Mouse (Mus musculus) left cerebral cortex, postnatal 25 days (tissue): ENCODE data around the gene Nup214. TPM values are rescaled to one million over a fixed set of nuclear protein-coding genes. Genes with fewer than 3 reads are reported as not detected.

ENCODE experiments used
- DNase-seq, 2 experiments: peaks; one replicate each; pipeline ENCODE4 v3.0.0; 2022; ENCODE audit warnings: low spot score in 2 of 2, mixed read lengths in 1 of 2
- intact Hi-C: fragments of 180-260 bp; cut with DNase I; formaldehyde crosslinking; loops from one replicate; pipeline ENCODE4 v1.15.1; 2025
- total RNA-seq, 2 experiments: library from RNA; stranded (reverse); gene quantifications; 2 replicates each; pipeline ENCODE4 v1.2.3; 2021

Gene Nup214
- 10 to 100 TPM; 47.7 to 61.0 TPM for total RNA-seq

DNA sequence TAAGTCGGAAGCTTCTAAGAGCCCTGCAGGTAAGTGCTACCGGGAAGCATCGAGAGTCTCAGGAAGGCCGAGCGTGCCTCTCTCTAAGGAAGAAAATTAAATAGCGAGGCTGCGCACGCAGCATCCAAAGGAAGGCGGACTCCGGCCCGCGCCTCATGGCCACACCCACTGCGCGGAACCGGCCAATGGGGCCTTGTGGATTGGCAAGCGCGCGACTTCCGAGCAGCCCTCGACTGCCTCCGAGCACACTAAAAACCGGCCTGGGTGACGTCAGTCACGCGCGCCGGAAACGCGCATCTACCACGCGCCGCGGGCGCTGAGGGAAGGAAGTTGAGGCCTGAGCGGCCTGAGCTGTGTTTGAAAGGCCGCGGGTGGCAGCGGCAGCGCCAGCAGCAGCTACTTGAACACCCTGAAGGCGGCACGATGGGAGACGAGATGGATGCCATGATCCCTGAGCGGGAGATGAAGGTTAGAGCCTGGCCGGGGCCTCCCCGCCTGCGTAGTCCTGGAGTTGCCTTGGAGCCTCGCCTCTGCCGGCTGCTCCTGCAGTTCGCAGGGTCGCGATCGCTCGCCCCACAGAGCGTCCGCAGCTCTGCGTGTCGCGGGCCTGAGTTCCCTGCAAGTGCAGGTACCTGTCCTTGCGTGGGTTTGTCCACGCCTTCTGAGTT is at the start of gene Nup214:
TSS of gene Nup214 (plus strand) at position 296 of the 668 bp plus-strand sequence.
- intact Hi-C loops, result loop anchor here (10.0 kb wide), 1 partner anchor 391 kb away; no protein-coding TSS in a partner anchor
- DNase-seq, result peak; percentile 100

GRCm38 (mm10) chr2:31924811-31925210 is 49.4 kb upstream of the Nup214 start:
- DNase-seq, result no peak
- intact Hi-C loops, result no loop called here

DNA sequence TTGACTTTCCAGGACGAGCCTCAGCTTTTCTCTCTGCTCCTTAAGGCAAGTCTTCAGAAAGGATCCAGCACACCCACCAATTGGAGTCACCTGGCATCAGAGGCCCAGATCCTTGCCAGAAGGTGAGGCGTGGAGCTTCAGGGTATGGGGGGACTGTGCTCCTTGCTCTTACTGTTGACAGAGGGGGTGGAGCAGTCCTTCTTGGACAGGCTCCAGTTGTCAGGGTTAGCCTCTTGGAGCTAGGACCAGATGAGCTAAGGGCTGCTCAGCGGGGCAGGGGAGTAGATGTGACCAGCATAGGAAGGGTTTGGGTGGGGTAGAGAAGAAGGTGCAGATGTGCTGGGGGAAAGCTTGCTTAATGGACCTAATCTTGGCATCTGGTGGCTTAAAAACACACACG is 48.3 kb upstream of the Nup214 start:
- no peak for DNase-seq
- intact Hi-C loops, result no loop called here

GRCm38 (mm10) chr2:31929664-31930063 is 44.6 kb upstream of the Nup214 start:
- DNase-seq, result no peak
- intact Hi-C loops, result no loop called here

DNA sequence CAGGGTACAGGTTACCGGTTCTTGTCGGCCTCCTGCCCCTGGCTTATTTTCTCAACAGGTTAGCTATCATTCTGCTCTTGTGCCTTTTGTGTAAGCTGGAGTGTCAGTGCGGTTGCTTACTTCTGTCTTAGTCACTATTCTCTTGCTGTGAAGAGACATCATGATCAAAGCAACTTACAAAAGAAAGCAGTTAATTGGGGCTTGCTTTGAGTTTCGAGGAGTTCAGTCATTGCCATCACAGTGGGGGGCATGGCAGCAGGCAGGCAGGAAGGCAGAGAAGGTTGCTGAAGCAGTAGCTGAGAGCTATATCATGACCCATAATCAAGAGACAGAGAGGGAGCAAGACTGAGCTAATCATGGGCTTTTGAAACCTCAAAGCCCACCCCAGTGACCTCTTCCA is 39.7 kb upstream of the Nup214 start:
- intact Hi-C loops, result no loop called here
- no peak for DNase-seq

- no peak for DNase-seq
- intact Hi-C loops, result no loop called here
Observed at GRCm38 (mm10) chr2:31935054-31935453, 39.2 kb upstream of the Nup214 start.

DNA sequence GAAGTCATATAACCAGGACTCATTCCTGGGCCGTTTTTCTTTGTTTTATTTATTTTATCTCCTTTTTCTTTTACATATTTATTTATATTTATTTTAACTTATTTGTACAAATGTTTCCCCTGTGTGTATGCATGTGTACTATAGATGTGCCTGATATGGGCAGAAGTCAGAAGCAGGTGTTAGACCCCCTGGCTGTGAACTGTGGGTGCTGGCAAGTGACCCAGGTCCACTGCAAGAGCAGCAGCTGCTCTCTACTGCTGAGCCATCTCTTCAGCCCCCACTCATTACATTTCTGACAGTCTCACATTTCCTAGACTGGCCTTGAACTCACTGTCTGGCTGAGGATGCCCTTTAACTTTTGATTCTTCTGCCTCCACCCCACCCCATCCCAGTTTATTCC is 35.9 kb upstream of the Nup214 start:
- intact Hi-C loops, result no loop called here
- no peak for DNase-seq

DNA sequence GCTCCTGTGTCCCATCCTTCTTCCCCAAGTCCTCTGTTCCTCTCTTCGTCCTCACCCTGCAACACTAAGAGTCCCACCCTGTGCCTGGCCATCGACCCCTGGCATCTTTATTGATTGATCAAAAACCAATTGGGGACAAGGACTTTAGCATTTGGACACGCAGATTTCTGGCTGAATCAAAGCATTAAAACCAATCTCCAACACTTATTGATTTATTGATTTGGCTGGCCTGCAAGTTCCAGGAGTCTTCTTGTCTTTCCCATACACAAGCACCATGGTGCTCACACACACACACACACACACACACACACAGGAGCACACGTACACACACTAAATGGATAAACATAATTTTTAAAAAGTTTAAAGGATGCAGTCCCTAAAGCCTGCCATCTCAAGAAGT is 31.2 kb upstream of the Nup214 start:
- no peak for DNase-seq
- intact Hi-C loops, result loop anchor here (10.0 kb wide), 1 partner anchor 608 kb away; no protein-coding TSS in a partner anchor

- DNase-seq, result no peak
- intact Hi-C loops, result loop anchor here (10.0 kb wide), 1 partner anchor 611 kb away; no protein-coding TSS in a partner anchor
Observed at GRCm38 (mm10) chr2:31945580-31945979, 28.7 kb upstream of the Nup214 start.

DNA sequence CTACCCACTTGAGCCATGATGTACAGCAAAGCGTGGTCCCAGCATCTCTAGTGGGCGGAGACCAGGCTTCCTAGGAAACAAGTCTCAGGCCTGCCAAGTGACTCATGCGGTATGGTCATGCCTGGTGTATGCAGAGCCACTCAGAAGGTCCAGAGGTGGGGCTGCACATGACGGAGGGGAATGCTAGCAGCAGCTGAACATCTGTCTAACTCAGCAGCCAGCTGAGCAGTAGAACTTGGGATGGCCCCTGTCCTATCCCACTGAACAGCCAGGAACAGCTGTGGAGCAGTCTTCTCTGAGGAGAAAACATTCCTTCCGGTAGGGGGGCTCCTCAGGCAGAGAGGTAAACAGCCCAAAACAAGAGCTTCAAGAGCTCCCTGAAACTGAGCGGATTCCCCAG is 25.8 kb upstream of the Nup214 start:
- DNase-seq, result no peak
- intact Hi-C loops, result loop anchor here (10.0 kb wide), 1 partner anchor 614 kb away; no protein-coding TSS in a partner anchor

DNA sequence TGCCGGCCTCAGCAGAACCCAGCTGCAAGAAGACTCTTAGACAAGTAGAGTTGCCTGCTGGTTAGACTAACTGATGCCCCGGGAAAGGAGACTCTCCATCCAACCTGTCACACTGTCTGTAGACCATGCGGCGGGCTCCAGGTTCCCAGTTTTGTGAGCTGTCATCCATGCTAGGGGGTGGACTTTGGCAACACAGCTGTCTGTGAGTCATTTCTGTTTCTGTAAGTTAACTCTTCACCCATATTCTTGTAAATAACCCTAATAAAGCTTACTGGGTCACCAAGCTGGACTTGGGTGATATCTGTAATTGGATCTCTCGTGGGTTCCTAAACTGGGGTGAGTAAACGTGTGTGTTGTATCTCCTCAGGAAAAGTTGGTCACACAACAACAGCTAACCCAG is 25.4 kb upstream of the Nup214 start:
- intact Hi-C loops, result loop anchor here (10.0 kb wide), 1 partner anchor 614 kb away; no protein-coding TSS in a partner anchor

DNA sequence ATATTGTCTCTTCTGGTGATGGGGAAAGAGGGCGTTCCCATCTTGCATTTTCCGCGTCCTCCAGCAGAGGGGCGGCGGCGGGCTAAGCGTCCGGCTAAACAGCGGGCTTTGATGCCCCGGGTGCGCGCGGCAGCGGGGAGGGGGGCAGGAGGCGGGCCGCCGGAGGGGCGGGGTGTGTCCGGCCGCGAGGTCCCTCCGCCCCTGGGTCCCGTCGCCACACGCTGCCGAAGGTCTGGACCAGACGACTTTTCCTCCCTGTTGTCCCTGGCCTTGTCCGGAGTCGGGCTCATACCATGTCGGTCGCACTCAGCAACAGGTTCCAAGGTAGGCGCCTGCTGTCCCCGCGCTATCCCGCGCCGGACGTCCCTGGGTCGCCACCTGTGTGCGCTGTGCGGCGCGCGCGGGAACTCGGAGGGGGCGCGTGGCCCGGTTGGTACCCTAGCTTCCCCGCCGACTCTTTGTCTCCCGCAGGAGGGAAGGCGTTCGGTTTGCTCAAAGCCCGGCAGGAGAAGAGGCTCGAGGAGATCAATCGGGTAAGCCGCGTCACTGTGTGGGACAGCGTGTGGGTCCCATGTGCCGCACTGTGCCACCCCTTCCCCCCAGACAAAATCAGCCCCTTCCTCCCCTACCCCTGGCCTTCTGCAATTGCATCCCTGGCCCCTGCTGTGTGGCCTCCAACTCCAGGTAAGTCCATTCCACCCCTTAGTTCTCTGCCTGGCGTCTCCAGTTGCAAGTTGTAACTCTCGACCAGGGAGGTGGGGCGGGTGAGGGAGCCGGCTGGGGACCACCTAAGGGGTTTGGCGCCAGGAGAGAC is 24.0 kb upstream of the Nup214 start, which contains the start of gene Aif1l:
TSS of gene Aif1l (plus strand) at position 82 of the 814 bp plus-strand sequence.
- intact Hi-C loops, result no loop called here
- DNase-seq, result peak in 1 of 2 experiments; percentile 17

More for the DNA sequence above, 25.4 kb upstream of the Nup214 start:
- DNase-seq, result no peak

DNA sequence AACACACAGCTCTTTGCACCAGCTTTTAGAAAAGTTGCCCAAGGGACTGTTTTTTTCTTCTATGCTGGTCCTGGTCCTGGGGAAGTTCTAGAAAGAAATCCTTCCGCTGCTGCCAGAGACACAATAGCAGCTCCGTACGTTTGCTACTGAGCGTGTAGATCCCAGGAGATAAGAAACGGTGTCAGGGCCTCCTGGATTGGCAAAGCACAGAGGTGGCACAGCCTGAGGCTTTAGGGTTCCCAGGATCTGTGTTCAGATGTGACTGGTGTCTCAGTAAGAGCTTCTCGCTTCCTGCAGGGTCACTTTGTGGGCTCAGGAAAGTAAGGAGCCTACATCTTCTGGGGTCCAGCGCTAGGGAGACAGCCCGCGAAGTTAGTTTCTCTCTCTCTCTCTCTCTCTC is 23.3 kb upstream of the Nup214 start:
- intact Hi-C loops, result no loop called here
- no peak for DNase-seq

DNA sequence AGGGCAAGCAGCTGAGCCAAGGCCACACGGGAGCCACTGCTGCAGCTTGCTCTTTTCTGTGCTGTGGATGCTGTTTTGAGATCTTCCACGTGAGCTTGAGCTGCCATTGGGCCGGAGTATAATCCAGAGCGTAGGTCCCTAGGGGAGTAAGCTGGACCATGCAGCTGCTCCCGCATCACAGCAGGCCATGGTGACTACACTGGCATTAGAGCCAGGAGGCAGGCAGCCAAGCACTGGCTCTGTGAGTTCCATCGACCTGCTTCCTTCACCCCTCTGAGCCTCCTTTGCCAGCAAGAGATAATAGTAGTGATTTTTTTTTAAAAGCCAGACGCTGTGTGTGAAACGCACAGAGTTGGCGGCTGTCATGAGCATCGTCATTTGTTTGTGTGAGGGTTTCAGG is 22.0 kb upstream of the Nup214 start:
- DNase-seq, result no peak
- intact Hi-C loops, result no loop called here

GRCm38 (mm10) chr2:31952725-31953124 is 21.5 kb upstream of the Nup214 start:
- intact Hi-C loops, result no loop called here

DNA sequence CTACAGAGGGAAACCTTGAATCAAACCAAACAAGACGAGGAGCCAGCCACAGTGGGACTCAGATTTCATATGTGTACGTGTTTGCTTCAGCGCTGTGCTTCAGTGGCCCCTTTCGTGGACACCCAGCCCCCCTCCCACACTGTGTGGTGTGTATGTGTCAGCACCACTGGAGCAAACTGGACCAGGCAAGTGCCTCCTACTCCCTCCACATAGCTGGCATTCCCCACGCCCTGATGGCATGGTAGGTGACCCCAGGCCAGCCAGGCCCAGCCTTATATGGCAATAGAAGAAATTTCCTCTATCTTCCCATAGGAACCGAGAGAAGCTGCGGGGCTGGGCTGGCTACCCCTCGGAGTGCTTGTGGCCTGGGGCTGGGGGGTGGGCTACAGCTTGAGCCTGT is 20.5 kb upstream of the Nup214 start:
- no peak for DNase-seq
- intact Hi-C loops, result no loop called here

More at GRCm38 (mm10) chr2:31952725-31953124, 21.5 kb upstream of the Nup214 start:
- DNase-seq, result no peak

DNA sequence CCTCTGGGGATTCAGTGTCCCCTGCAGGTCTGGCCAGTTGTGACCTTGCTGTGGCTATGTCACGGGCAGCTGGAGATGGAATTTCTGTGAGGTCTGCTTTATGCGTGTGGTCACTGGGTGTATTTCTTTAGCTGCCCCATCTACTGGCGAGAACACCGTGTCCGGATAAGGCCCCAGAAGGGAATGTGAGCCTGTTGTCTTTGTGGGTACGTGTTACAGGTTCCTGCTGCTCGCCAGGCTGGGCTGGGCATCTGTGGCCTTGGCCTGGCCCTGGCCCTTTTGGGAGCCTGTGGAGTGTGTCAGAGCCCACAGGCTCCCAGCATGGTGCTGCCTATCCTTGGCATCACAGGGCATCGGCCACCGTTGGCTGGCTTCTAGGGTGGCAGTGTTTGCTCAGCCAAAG is 19.5 kb upstream of the Nup214 start:
- intact Hi-C loops, result loop anchor here (5.0 kb wide), 1 partner anchor 472 kb away; no protein-coding TSS in a partner anchor
- no peak for DNase-seq

DNA sequence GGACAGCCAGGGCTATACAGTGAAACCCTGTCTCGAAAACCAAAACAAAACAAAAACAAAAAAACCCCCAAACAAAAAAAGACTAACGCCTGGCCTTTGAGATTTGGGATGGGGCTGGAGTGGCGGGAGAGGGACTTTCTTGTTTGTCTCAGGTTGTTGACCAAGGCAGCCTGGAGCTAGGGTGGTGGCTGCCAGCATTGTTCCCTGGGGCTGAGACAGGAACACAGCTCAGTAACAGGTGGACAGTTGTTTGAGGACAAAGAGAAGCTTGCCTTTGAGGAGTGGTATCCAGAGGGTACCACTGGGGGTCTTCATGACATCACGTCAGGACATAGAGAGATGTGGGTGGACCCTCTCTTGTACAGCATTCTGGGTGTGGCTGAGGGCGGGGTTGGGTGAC is 18.6 kb upstream of the Nup214 start:
- intact Hi-C loops, result loop anchor here (5.0 kb wide), 1 partner anchor 473 kb away; no protein-coding TSS in a partner anchor
- DNase-seq, result no peak

DNA sequence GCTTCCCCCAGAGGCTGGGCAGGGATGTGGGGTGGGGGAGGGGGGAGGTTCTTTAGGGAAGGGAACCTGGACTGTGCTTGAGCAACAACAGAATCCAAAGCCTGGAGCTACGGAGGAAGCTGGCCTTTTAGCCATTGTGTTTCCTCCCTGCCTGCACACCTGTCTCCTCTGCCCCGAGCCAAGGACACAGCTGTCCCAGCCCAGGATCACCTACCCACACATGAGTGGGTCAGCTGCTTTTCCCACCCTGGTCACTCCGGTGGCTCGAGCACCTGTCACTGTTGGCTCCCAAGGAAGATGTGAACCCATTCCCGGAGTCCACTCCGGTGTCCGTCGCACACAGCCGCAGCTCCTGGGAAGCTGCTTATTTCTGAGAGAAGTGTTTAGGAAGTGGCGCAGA is 17.0 kb upstream of the Nup214 start:
- intact Hi-C loops, result loop anchor here (5.0 kb wide), 1 partner anchor 475 kb away; no protein-coding TSS in a partner anchor
- DNase-seq, result no peak

- no peak for DNase-seq
Observed at GRCm38 (mm10) chr2:31960986-31961385, 13.2 kb upstream of the Nup214 start.

More at GRCm38 (mm10) chr2:31960986-31961385, 13.2 kb upstream of the Nup214 start:
- intact Hi-C loops, result no loop called here
